Mouse (Mus musculus) B cell, adult 2 months (primary cell): ENCODE measurements around the gene Btrc.
"Not testable (repeated sequence)": the region's sequence is repeated elsewhere in the genome, so short reads cannot be mapped to it uniquely, and the experiment has no call there.

Source experiments
- DNase-seq, 2 experiments: peaks; one replicate each; pipeline ENCODE4 v3.0.0; 2022

Gene Btrc

GRCm38 (mm10) chr19:45363384-45363926 lies at the start of gene Btrc:
Btrc (plus strand) TSS chr19:45363734.
- peak; percentile 99 to 100 for DNase-seq

GRCm38 (mm10) chr19:45317473-45317882 lies 46.1 kb upstream of the Btrc start:
- no peak for DNase-seq

- DNase-seq, result no peak
These were observed 42.5 kb upstream of the Btrc start for GRCm38 (mm10) chr19:45321062-45321461.

- DNase-seq, result no peak
These were observed 34.5 kb upstream of the Btrc start for GRCm38 (mm10) chr19:45329039-45329438.

GRCm38 (mm10) chr19:45329748-45330298 lies 33.7 kb upstream of the Btrc start:
- DNase-seq, result no peak

- DNase-seq, result no peak
These were observed 26.8 kb upstream of the Btrc start for GRCm38 (mm10) chr19:45336718-45337117.

- DNase-seq, result no peak
These were observed 25.4 kb upstream of the Btrc start for GRCm38 (mm10) chr19:45338182-45338581.

GRCm38 (mm10) chr19:45343941-45344340 lies 19.6 kb upstream of the Btrc start:
- DNase-seq, result no peak

GRCm38 (mm10) chr19:45348188-45348587 lies 15.3 kb upstream of the Btrc start:
- no peak for DNase-seq

GRCm38 (mm10) chr19:45350456-45350855 lies 13.1 kb upstream of the Btrc start:
- DNase-seq, result no peak

- not testable (repeated sequence) for DNase-seq
These were observed 10.8 kb upstream of the Btrc start for GRCm38 (mm10) chr19:45352706-45353105.

- DNase-seq, result no peak
These were observed 7.9 kb upstream of the Btrc start for GRCm38 (mm10) chr19:45355678-45356077.

- not testable (repeated sequence) for DNase-seq
These were observed 6.7 kb upstream of the Btrc start for GRCm38 (mm10) chr19:45356868-45357267.

GRCm38 (mm10) chr19:45360486-45360885 lies 3.0 kb upstream of the Btrc start:
- no peak for DNase-seq

GRCm38 (mm10) chr19:45363933-45364391 lies 428 bp downstream of the Btrc start:
- DNase-seq, result no peak

GRCm38 (mm10) chr19:45366651-45367050 lies 3.1 kb downstream of the Btrc start:
- no peak for DNase-seq

- DNase-seq, result not testable (repeated sequence)
These were observed 21.3 kb downstream of the Btrc start for GRCm38 (mm10) chr19:45384815-45385214.

- no peak for DNase-seq
These were observed 25.0 kb downstream of the Btrc start for GRCm38 (mm10) chr19:45388551-45388950.

GRCm38 (mm10) chr19:45394078-45394477 lies 30.5 kb downstream of the Btrc start:
- no peak for DNase-seq

- DNase-seq, result peak; percentile 19 to 30
These were observed 47.5 kb downstream of the Btrc start for GRCm38 (mm10) chr19:45411000-45411399.

- no peak for DNase-seq
These were observed 49.2 kb downstream of the Btrc start for GRCm38 (mm10) chr19:45412694-45413093.

GRCm38 (mm10) chr19:45413966-45414365 lies 50.4 kb downstream of the Btrc start:
- DNase-seq, result no peak

- DNase-seq, result no peak
These were observed 54.1 kb downstream of the Btrc start for GRCm38 (mm10) chr19:45417601-45418000.

GRCm38 (mm10) chr19:45422276-45422675 lies 58.7 kb downstream of the Btrc start:
- DNase-seq, result no peak

GRCm38 (mm10) chr19:45428146-45428545 lies 64.6 kb downstream of the Btrc start:
- no peak for DNase-seq
